Mouse (Mus musculus) lung, postnatal 14 days (tissue): ENCODE data around the gene Olfr741.

Experiments
- DNase-seq: peaks from one replicate; pipeline ENCODE4 v3.0.0; 2021

Gene Olfr741

GRCm38 (mm10) chr14:50472438-50472837, at the start of gene Olfr741:
Olfr741 (plus strand) TSS chr14:50472738.
- no peak for DNase-seq

GRCm38 (mm10) chr14:50445245-50445644, 27.3 kb upstream of the Olfr741 start, which contains the start of gene Olfr740:
Olfr740 (plus strand) TSS chr14:50445545.
- DNase-seq, result no peak

DNA sequence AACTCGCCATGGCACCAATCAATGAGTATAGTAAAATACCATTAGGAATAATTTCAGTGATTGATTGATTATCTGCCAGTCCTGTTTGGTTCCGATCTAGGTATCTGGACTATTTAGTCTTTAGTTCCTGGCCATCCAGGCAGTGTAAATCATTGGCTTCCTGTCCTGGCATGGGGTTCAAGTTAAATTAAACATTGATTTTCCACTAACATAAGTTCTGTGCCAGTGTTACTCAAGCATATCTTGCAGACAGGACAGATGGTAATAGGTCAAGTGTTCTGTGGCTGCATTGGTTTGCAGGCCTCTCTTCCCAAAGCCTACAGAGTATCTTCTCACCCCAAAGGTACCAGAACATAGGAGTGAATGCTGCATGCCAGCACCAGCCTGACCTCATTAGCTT, 5.9 kb downstream of the Olfr741 start:
- DNase-seq, result no peak

DNA sequence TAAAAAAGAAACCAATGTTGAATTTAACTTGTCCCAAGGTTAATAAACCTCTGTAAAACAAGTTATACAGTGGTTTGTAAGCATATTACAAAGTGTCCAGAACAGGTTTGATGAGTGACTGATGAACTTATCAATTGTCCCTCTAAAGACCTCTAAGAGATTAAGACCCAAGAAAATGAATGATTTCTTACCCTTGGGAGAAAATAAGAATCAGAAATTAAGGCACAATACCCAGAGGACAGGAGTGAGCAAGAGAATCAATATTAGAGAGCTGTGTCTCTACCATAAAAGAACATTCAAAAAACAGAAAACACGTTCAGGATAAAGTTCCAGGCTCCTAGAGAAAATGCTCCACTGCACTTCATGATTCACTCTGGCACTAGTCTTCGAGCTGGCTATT, 30.8 kb downstream of the Olfr741 start, which contains the start of gene Olfr742:
Gene Olfr742, plus strand, starts transcription at position 301 of the 400 bp plus-strand sequence.
- no peak for DNase-seq

- no peak for DNase-seq
Observed at GRCm38 (mm10) chr14:50521539-50521938, 49.0 kb downstream of the Olfr741 start, which contains the start of gene Olfr743. Olfr743 (plus strand) TSS chr14:50521839.
